Mouse (Mus musculus): ENCODE data around the gene Gosr2.

Gene Gosr2

GRCm38 (mm10) chr11:103688980-103689378 lies 8.7 kb downstream of the Gosr2 start:
- DNase-seq = peak; percentile 34

GRCm38 (mm10) chr11:103688271-103688979 lies 9.3 kb downstream of the Gosr2 start:
- DNase-seq = no peak

- DNase-seq = no peak
Observed at GRCm38 (mm10) chr11:103686706-103687105, 11.0 kb downstream of the Gosr2 start.

- DNase-seq = no peak
Observed at GRCm38 (mm10) chr11:103685261-103685736, 12.4 kb downstream of the Gosr2 start.

GRCm38 (mm10) chr11:103683667-103684334 lies 13.9 kb downstream of the Gosr2 start:
- no peak for DNase-seq

- peak; percentile 79 for DNase-seq
Observed at GRCm38 (mm10) chr11:103677042-103677441, 20.7 kb downstream of the Gosr2 start.

- peak; percentile 76 for DNase-seq
Observed at GRCm38 (mm10) chr11:103675556-103675955, 22.1 kb downstream of the Gosr2 start.

GRCm38 (mm10) chr11:103666907-103667426 lies 30.7 kb downstream of the Gosr2 start:
- DNase-seq = no peak

- no peak for DNase-seq
Observed at GRCm38 (mm10) chr11:103666181-103666906, 31.4 kb downstream of the Gosr2 start.

GRCm38 (mm10) chr11:103665695-103666094 lies 32.0 kb downstream of the Gosr2 start:
- DNase-seq = no peak

- no peak for DNase-seq
Observed at GRCm38 (mm10) chr11:103663119-103663518, 34.6 kb downstream of the Gosr2 start.

GRCm38 (mm10) chr11:103662546-103662945 lies 35.2 kb downstream of the Gosr2 start:
- DNase-seq = no peak

GRCm38 (mm10) chr11:103661863-103662262 lies 35.8 kb downstream of the Gosr2 start:
- no peak for DNase-seq

GRCm38 (mm10) chr11:103658189-103658588 lies 39.5 kb downstream of the Gosr2 start:
- DNase-seq = no peak

GRCm38 (mm10) chr11:103656520-103656919 lies 41.2 kb downstream of the Gosr2 start:
- peak; percentile 38 for DNase-seq

- DNase-seq = no peak
Observed at GRCm38 (mm10) chr11:103653359-103653965, 44.2 kb downstream of the Gosr2 start.

- no peak for DNase-seq
Observed at GRCm38 (mm10) chr11:103651426-103651825, 46.3 kb downstream of the Gosr2 start.

- no peak for DNase-seq
Observed at GRCm38 (mm10) chr11:103649983-103650493, 47.7 kb downstream of the Gosr2 start.

GRCm38 (mm10) chr11:103649301-103649982 lies 48.3 kb downstream of the Gosr2 start, which contains the start of gene Rprml:
Rprml (plus strand) TSS chr11:103649570.
- DNase-seq = no peak

GRCm38 (mm10) chr11:103648656-103649055 lies 49.0 kb downstream of the Gosr2 start:
- no peak for DNase-seq

- no peak for DNase-seq
Observed at GRCm38 (mm10) chr11:103647921-103648620, 49.6 kb downstream of the Gosr2 start.

Measured in kidney, adult 9 months (tissue).